Mouse (Mus musculus): ENCODE data around the gene Gm49373.

DNA sequence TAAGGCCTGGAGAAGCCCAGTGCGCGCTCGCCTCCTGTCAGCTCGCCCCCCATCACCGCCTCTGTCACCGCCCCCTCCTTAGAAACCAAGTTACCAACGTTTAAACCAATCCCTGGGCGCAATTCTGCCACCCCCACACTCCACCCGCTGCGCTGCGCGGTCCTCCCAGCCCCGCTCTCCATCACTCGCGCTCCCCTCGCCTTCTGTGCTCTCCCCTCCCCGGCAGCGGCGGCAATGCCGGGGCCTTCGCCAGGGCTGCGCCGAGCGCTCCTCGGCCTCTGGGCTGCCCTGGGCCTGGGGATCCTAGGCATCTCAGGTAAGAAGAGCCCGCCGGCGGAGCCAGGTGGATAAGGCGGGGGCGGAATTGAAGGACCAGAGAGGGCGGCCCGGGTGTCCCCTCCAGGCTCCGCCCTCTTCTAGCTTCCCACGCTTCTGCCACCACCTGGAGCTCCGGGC lies 41.0 kb downstream of the Gm49373 start, which contains the start of gene Icam5:
- TF ChIP-seq CTCF (IDR thresholded peaks at IDR 0.05; ENCODE audit: control insufficient read depth, insufficient read depth, insufficient read length): no peak
- no peak for TF ChIP-seq MYOG (IDR thresholded peaks at IDR 0.05; ENCODE audit: control insufficient read depth, extremely low read depth, insufficient read length)
- TF ChIP-seq MYOD1 (IDR thresholded peaks at IDR 0.05; ENCODE audit: control insufficient read depth, insufficient read length, low read depth): no peak
